Mouse (Mus musculus): ENCODE measurements at regions not wholly inside any gene's neighbourhood (a gene's known extent, or its start where the extent isn't known, plus 50 kb on each side); places are given as distances from the start of the nearest gene placed in this dataset.

DNA sequence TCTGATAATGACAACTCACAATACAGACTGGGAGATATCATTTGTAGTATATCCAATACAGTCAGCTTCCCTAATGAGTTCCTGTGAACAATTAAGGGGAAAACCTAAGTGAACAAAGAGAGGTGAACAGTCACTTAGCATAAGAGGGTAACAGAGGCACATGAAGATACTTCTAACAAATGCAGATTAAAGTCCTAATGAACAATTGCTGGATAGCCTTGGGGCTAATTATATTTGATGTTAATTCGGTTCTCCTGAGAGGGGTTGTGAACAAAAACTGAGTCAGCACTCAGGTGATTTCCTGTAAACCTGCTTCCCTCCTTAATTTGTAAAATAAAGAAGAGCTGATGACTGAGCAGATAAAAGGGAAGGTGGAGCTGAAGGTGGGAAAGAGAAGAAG lies 1672.1 kb downstream of the 4930444P10Rik start:
- no peak for DNase-seq (ENCODE audit: low spot score in 2 of 2)

DNA sequence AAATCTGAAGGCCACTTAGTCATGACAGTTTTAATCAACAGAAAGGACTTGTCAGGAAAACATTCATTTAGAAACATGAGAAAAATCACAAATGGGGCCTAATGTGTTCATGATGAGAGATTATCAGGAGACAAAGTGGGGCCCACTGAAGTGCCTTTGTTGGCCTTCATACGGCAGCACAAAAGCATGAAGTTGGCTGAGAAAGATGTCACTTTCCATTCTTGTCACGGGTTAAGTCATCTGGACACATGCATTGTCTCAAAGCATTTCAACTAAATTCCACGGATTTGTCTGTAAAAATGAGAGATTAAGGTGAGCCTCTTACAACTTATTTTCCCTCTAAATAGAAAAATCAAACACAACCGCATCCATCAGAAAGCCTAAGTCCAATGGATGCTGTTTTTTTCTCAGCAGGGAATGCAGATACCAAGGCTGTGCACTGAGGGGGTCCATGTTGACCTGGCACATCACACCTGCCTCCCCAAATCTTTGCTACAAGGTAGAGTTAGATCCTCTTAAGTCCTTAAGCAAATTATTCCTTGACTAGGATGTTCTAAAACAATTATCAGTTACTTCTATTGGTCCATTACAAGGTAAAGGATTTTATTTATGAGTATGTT lies 1679.2 kb downstream of the 4930444P10Rik start:
- DNase-seq (ENCODE audit: low spot score in 2 of 2), result no peak

DNA sequence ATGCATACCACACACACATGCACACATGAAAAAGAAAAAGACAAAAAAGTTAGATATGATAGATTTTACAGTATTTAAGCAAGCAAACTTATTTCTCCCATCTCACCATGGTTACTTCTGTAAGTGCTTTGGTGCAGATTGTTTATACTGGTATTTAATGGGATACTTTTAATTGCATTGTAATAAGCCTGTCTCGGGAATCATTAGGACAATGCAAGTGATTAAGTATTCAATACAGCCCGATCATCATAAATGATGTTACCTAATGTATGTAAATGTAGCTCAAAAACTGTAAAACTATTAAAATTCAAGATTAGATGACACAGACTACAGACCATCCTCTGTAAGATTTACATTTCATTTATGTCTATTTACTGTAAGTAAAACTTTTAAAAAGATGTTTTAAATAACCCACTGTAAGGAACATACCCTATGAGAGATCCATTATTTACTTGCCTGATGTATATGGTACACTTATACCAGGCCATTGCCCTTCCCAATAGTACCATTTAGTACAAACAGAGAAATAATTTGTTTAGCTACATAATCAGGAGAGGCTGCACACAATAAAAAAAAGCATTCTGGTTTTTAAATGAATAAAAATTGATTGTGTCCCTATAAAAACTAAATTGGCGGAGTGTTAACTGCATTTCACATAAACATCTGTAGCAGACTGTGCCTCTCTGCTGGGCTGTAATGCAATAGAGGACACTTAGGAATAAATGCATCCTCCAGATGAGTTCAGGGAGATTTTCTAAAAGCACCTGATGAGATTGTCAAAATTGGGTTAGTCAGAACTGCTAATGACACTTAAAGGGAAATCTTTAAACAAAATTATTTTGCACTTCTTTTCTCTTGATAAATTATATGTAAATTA lies 1722.9 kb downstream of the 4930444P10Rik start:
- no peak for DNase-seq (ENCODE audit: low spot score in 2 of 2)

DNA sequence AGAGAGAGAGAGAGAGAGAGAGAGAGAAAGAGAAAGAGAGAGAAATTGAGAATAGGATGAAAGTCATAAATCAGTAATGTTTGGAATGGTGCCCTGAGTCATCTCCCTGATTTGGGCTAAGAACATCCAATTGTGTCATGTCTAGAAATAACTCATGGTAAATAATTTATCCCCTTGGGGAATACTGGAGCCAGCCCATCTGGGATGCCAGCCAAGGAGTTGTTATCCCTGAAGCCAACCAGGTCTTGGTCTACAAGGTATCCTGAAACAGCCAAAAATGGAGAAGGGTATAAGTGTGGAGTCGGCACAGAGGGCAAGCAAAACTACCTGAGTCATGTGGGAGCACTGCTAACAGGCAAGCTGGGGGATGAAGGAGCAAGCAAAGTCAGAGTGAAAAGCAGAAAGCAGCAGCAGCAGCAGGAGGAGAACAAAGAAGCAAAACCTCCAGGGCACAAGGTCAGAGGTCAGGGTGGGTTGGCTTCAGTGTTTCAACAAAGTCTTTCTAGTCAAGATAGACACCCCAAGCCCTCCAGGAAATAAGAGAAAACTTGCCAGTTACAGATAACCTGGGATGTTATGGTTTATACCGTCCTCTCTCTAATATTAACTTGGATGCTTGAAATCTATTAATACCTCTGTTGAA lies 1733.0 kb downstream of the 4930444P10Rik start:
- DNase-seq (ENCODE audit: low spot score in 2 of 2), result no peak

Data from spleen, postnatal 10 days (tissue).